Mouse (Mus musculus): Measurements from ENCODE around the gene Ltbp1. TPM values are rescaled to one million over a fixed set of nuclear protein-coding genes. Genes with fewer than 3 reads are reported as not detected.

Gene Ltbp1
- polyA plus RNA-seq (2015; fragmentation: Nextera tagmentation; extraction: Ambion mirVana) = 3.0 and 3.1 TPM in 2 replicates

DNA sequence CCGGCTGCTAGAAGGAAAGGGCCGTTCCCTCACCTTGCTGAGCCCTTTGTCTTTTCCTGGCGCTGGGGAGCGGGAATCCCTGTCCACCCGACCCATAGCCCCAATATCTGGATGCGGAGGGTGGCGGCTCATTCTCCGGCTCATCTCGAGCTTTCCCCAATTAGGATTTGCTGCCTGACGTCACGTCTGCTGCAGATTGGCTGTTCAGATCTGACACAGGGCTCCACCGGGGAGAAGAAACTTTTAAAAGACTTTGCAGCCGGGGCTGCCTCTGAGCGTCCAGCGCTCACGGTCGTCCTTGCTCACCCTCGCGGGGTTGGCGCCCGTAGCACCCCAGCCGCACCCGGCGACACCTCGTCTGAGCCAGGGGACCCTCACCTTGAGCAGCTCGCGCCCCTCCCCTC is at the start of gene Ltbp1:
TSS of gene Ltbp1 (plus strand) at position 288 of the 404 bp plus-strand sequence.

DNA sequence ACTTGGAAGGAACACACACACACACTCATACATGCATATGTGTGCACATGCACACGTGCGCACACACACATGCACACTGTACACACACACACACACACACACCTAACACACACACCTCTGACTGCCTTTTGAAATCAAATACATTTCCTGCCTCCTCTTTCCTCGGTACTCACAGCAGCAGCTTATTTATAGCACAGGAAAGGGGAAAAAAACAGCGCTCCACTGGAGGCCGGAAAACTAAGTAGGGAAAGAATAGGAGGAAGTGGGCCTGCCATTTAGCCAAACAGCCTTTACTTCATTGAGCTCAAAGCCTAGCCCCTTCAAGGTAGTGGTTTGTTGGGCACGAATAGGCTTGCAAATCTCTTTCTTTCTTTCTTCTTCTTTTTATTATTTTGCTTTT is 430.2 kb downstream of the Ltbp1 start, which contains the start of gene Rasgrp3:
TSS of gene Rasgrp3 (plus strand) at position 298 of the 400 bp plus-strand sequence.

Data from neural tube, postnatal 0 days (tissue).